Mouse (Mus musculus): ENCODE data around the gene Prrt2.

Gene Prrt2

DNA sequence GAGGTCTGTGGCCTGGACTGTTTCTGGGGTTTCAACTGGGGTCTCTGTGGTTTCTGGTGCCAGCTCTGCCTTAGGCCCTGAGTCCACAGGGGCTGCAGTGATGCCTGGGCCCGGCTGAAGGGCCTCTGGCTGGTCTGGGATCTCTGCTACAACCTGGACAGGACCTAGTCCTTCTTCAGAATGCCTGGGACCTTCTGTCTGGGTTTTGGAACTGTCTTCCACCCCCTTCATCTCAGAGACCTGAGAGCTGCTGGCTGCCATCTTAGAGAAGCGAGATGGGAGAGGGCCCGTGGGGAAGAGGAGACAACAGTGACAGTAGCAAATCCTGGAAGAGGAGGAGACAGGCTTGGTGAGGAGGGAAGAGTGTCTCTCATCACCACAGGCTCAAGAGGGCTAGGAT, 980 bp downstream of the Prrt2 start:
- peak in 1 of 2 experiments; percentile 29 for DNase-seq (ENCODE audit: low spot score in 2 of 2)

DNA sequence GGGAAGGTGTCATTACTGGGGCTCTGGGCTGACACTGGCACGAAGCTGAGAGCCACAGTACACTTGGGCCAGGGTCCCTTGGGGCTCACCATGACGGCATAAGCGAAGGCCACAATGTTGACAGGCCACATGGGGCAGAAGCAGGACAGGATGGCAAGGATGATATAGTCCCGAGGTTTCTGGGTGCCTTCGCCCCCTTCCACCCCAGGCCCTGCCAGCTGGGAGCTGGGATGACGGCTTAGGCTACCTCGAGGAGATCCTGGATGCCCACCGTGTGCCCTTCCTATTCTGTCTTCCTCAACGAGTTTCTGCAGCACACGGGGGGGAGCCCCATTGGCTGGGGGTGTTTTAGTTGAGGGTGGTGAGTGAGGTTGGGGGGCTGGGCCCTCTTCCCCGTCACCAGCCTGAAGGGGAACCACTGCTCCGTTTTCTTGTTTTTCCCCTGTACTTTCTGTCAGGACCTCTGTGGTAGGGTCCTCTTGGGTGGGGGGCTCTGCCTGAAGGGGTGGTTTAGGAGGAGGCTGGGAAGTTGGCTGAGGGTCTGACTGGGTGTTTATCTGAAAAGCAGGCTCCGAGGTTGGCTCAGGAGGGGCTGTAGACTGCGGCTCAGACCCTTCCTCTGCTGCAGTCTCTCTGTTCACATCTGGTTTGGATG, 1.6 kb downstream of the Prrt2 start:
- DNase-seq (ENCODE audit: low spot score in 2 of 2): no peak

DNA sequence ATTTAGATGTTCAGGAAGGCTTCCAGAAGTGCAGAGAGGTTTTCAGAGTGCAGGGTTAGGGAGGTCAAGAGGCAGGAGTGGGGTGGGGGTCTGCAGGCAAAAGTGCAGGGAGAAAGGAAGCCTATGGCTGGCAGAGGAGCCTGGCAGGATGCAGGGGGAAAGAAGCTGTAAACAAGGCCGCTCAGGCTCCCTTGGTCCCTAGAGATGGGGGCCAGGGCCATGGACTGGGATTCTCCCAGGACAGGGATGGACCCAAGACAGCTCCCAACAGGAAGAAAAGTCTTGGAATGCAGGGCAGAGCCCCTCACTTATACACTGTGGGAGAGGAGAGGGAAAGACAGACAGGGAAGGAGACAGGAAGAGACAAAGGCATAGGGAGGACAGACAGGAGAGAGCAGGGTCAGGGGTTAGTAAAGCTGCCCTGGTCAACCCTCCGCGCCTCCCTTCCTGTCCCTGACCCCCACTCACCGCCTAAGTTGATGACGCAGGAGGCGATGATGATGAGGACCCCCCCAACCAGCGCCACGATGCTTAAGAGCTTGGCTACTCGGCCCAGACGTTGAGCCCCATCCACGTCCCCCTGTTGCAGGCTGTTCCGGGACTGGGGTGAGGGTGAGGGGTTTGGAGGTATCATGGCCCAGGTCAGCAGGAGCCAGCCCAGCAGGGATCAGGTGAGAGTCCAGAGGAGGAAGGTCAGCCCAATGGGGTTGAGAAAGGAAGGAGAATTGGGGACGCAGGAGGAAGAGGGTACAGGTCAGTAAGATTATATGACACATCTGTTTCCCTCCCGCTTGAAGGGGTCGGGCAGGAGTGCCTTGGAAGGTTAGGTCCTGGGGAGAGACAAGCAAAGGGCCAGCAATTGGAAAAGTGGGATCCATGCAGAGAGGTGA, 2.4 kb downstream of the Prrt2 start:
- no peak for DNase-seq (ENCODE audit: low spot score in 2 of 2)

DNA sequence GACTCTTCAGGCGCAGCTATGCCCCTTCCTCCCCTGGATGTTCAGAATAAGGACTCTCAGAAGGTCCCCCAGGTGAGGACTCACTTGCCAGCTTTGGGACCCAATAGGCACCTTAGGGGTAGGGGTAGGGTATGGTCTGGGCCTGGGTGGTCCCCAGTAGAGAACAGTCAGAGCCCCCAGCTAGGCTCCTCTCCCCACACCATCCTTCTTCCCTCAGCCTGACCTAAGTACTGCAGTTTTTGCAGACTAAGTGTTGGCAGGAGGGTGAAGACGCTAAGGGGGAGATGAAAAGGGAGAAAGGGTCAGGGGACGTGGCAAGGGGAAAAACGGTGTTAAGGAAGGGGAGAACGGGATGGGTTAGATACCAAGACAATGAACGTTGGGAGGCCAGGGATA, 3.1 kb downstream of the Prrt2 start:
- DNase-seq (ENCODE audit: low spot score in 2 of 2): no peak

DNA sequence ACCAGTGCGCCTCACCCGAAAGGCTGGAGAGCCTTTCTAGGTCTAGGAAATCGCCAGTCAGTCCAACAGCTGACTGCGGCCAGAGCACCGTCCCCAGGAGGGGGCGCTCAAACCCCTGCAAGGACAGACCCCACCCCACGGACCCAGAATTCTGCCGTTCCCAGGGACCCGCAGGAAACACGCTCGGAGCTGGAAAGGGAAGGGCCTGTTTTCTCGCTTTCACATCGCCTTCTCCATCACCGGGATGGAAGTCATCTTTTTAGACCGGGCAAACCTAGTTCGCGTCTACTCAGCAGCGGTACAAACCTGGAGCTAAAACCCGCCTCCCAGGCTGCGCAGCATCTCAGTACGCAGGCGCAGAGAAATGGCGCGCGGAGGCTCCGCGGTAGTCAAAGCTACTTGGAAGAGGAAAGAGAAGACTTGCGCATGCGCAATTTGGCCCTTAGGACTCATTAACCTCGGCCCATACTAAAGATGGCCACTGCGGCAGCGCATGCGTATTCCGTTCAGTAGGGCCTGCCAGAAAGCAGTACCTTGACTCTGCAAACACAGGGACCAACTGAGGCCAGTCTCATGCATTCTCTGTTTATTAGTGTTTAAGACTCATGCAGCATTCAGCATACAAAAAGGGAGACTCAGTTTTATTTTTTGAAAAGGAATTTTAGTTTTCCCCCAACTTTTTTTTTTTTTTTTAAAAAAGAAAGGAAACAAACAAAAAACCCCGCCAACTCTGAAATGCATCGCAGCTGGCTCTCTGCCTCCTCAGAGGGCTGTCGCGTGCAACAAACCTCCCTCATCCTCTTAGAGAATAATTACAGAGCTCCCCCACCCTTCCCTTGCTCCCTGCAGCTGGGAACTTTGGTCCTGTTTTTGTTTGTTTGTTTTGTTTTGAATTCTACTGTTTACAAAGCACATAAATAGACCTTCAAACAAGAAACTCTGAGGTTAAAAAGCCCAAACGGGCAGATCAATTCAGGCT, 3.8 kb downstream of the Prrt2 start, which contains the start of gene Pagr1a:
Gene Pagr1a (minus strand): TSS at position 382 of the 979 bp plus-strand sequence.
- peak; percentile 97 to 98 for DNase-seq (ENCODE audit: low spot score in 2 of 2)

DNA sequence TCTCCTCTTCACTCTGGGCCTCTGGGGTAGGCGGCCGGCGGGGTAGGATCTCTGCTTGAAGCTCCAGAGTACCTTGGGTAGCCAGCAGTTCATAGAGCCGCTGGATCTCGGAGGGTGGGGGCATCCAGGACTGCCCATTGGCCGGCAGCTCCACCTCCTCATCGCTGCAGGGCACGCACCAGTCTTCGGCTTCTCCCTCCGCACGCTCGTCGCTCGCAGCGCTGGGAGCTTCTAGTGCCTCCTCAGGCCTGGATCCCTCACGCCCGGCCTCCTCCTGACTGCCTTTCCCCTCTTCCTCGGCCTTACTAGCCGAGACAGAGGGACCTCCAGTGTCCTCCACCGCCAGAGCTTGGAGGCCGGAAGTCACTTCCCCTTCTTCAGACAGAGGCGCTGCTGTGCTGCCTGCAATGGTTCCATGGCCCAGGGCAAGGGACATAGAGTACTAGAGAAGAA, 4.5 kb downstream of the Prrt2 start:
- DNase-seq (ENCODE audit: low spot score in 2 of 2): peak; percentile 55 to 69

DNA sequence TGATC, 4.7 kb downstream of the Prrt2 start, which contains the start of gene Pagr1b:
Gene Pagr1b (minus strand): TSS at position 4 of the 5 bp plus-strand sequence.
- no peak for DNase-seq (ENCODE audit: low spot score in 2 of 2)

DNA sequence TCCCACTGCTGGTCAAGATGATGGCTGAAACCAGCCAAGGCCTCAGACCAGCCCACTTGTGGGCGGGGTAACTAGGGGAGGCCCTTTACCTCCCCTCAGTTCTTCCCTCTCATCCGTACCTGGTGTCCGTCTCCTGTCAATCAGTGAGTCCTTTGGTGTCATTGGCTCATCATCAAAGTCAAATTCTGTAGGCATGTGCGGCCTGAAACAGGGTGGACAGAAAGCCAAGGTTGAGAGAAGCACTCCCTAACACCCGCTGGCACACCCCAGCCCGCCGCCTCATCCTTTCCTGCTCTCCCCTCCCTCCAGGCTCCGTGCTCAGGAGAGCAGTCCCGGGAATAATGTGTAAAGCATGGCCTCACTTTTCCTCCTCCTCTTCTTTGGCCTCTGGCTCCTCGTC, 4.9 kb downstream of the Prrt2 start:
- DNase-seq (ENCODE audit: low spot score in 2 of 2): no peak

DNA sequence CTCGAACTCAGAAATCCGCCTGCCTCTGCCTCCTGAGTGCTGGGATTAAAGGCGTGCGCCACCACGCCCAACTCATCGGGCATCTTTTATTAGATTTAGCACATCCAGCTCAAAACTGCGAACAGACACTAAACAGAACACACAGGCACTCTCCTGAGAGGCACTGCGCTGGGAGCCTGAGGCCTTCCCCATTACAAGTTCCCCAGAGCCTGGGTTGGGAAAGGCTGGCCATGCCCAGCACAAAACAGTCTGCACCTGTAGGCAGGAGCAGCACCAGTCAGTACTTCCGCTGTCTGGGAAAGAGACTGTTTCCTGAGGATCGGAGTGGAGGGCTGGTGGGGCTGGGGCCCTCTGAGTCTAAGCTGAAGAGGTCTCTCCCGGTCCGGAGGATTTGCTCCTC, 6.0 kb downstream of the Prrt2 start:
- no peak for DNase-seq (ENCODE audit: low spot score in 2 of 2)

DNA sequence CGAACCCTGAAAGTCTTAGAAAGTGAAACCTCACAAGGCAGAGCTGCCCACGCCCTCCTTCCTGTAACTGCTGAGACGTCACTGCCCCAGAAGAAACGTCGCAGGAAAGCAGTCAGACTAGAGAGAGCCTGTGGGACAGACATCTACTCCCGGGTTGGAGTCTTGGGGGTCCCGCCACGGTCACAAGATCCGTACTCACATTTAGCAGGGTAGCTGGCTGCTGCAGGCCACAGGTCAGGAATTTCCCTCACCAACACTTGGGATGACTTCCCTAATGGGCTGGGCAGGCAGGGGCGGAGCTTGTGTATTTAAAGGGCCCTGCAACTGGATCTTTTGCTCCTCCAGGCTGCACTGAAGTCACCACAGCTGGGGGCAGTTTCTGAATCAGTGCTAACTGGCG, 6.7 kb downstream of the Prrt2 start, which contains the start of gene Mvp:
Gene Mvp (minus strand): TSS at position 302 of the 400 bp plus-strand sequence.
- no peak for DNase-seq (ENCODE audit: low spot score in 2 of 2)

DNA sequence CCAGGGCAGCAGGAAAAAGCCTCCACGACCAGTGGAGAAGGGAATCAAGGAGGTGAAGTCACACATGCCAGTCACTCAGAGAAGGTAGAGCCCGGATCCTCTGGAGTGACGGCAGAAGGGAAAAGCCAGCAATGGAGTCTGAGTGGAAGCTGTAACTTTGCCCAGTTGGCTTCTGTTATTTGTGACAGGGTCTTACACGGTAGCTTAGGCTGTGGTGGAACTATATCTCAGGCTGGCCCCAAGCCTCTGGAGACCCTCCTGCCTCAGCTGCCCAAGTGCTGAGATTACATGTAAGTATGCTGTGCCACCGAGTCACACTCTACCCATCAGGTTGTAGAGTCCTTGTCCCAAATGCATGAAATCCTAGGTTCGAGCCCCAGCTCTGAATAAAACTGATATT, 7.6 kb downstream of the Prrt2 start:
- DNase-seq (ENCODE audit: low spot score in 2 of 2): no peak

DNA sequence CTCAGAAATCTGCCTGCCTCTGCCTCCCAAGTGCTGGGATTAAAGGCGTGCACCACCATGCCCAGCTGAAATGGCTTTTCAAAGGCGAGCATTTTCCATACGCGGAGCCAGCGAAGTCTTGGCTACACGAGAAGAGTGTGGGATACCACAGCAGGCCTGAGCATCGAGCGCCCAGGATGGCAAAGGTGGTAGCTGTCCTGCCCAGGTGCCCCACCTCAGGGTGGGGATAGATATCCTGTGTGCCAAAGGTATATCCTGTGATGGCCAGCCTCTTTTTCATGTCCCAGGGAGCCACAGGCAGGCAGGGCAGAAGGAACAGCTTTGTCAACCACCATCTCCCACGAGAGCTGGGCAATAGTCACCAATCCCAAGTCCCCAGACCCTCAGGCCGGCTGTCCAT, 8.2 kb downstream of the Prrt2 start:
- DNase-seq (ENCODE audit: low spot score in 2 of 2): no peak

DNA sequence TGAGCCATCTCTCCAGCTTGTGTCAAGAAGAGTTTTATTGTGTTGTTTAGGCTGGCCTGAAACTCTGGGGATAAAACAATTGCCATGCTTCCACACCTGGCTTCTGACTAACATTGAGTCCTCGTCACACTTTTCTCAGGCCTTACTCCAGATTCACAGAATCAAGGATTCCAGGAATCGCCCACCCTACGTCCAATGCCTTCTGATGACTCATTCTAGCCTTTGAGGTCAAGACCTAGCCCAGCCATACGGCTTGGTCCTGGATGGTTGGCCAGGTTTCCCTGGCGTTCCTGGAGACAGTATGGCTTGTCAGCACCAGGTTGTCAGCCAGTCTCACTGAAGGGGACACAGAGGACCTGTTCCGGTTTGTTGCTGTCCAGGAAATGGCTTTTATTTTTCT, 8.6 kb downstream of the Prrt2 start:
- DNase-seq (ENCODE audit: low spot score in 2 of 2): no peak

DNA sequence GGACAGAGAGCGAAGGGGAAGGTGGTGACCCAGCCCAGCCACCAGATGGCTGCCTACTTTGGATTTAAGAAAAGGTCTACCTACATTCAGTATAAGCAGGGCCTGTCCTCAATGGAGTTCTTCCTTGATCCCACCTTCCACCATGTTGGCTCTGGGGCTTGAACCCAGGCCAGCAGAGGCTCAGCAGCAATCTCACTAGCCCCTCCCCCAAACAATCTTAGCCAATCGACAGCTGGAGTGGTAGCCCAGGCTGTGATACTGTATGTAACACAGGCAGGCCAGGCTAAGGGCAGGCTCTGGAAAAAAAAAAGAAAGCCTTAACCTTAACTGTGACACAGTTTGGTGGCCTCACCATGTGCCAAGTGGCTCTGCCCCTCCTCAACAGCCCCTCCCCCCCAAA, 9.3 kb downstream of the Prrt2 start:
- DNase-seq (ENCODE audit: low spot score in 2 of 2): no peak

DNA sequence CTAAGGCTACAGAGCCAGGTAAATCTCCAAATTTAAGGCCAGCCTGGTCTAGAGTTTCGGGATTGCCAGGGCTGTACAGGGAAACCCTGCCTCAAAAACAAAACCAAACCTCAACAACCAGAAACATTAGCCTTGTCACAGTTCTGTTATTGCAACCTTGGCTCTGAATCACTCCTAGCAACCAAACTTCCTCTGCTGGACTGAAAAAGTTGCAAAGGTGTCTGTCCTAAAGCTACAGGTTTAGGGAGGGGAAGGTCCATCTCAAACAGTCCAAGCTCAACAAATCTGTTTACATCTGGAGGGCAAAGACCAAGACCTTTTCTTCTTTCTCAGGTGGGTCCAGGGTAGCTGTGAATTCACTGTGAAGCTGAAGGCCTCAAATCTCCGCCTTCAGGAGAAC, 10.0 kb downstream of the Prrt2 start:
- DNase-seq (ENCODE audit: low spot score in 2 of 2): no peak

DNA sequence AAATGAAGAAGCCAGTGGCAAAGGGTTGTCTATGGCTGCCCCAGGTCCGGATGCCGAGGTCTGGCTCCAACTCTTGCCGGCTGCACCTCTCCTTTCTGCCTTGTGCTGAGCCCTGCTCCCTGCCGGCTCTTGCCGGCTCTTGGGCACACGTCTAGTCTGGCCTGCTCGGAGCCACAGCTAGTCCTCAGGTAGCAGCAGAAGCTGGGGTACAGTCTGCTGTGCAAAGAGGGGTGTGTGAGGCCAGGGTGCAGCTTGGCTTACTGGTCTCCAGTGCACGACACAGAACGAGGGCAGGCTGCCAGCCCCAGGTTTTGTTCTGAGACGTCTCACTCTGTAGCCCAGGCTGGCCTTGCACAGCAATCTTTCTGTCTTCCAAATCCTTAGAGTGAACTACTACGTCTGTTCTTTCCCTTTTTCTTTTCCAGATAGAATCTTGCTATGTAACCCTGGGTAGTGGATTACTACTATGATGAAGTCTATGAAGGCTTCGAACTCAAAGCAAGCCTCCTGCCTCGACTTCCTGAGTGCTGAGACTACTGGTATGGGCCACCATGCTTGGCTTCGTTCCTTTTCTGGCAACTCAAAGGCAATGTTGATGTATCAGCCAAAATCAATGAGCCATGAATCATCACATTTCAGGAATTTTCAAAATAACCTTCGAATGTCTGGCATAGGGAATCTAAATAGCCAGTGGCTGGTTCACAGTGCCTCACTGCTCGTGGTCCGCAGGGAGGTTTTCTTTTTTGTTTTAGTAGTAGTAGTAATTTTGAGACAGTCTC, 11.5 kb downstream of the Prrt2 start:
- no peak for DNase-seq (ENCODE audit: low spot score in 2 of 2)

DNA sequence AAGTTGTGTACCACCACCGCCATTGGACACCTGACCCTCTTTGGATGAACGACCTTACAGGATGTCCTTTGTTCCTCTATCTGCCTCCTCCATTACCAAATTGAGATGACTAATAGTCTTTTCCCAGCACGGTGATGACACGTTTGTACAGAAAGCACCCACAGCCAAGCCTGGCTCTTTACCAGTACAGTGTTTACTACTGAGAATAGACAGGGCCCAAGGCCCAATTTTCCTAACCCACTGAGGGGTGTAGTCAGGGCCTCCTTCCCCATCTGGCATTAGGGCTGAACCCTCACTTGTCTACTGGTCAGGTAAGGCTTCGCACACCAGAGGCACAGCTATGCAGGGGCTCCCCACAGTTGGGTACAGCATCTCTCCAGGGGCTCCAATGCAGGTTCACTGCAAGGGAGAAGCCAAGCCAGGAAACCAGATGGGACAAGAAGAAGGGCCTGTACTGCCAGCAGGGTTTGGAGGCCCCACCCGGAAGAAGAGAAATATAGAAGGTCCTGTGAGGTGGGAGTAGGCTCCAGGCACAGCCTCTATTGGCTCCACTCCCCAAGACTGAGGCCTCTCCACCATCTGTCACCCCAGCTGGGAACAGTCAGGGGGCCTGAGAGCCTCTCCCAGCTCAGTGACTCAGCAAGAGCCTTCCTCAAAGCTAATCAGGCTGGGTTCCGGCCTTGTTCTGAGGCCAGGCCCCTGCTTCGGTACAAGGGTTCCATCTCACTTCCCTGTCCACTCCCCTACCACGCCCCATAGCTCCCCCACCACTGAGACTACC, 12.6 kb downstream of the Prrt2 start:
- peak; percentile 74 to 79 for DNase-seq (ENCODE audit: low spot score in 2 of 2)

DNA sequence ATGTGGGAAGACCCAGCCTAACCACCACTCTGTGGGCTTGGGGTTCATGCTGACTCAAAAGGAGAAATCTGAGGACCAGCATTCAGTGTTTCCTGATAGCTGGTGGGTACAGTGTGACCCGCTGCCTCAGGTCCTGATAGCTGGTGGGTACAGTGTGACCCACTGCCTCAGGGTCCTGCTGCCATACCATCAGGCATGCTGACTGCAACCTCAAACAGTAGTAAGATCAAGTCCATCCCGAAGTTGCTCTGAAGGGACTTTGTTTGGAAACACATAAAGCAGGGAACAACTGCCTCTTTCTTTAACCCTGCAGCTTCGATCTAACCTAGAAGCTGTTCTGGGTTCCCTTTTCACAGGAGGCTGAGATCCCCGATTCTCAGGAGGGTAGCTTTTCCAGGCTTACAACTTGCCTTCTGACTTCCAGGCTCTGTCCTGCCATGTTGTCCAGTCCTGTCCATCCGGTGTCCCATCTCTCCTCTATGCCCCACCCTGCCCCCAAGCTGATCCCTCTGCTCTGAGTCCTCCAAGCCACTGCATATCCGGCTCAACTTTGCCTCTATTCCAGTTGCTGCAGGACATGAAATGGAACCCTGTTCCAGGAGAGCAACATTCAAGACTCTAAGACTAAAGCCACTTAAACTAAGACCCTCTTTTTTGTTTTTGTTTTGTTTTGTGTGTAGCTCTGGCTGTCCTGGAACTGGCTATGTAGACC, 13.5 kb downstream of the Prrt2 start:
- no peak for DNase-seq (ENCODE audit: low spot score in 2 of 2)

DNA sequence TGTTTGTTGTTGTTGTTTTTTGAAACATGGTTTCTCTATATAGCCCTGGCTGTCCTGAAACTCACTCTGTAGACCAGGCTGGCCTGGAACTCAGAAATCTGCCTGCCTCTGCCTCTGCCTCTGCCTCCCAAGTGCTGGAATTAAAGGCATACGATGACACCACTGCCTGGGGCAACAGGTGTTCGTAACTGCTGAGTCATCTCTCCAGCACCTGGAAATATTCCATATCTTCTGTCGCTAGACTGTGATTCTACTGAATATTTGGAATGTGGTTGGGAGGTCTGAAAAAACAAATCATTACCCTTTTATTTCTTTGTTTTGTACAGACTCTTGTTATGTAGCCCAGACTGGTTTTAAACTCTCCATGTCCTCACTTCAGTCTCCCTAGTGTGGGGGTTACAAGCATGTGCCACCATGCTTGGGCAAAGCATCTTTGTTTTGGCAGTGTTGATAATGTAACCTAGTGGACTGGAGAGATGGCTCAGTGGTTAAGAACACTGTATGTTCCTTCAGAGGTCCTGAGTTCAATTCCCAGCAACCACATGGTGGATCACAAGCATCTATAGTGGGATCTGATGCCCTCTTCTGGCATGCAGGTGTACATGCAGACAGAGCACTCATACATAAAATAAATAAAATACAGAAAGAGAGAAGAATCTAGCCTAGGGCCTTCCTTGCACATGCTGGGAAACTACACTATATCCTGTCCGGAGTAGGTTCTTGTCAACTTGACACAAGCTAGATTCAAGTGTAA, 16.7 kb downstream of the Prrt2 start:
- DNase-seq (ENCODE audit: low spot score in 2 of 2): no peak

DNA sequence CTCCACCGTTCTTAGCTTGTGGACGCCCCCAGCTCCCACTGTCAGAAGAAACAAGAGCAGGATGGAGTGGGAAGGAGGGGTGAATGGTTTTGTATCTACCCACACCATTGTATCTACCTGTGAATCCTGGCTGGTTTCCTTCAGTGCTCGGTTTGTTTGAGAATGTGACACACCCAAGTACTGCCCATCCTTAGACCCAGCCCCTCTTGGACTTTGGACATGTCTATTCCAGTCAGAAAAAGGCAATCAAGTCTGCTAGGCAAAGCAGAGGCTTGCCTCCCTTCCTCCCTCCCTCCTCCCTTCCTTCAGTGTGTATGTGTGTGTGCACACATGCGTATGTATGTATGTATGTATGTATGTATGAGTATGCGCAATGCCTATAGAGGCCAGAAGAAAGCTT, 17.4 kb downstream of the Prrt2 start:
- no peak for DNase-seq (ENCODE audit: low spot score in 2 of 2)

Measured in right cerebral cortex, adult 2 months (tissue).